Mouse (Mus musculus): ENCODE results near the gene Mapk10. TPM values are rescaled to one million over a fixed set of nuclear protein-coding genes. Genes with fewer than 3 reads are reported as not detected.

Mapk10 gene
- polyA plus RNA-seq, 1 experiment: not detected

GRCm38 (mm10) chr5:103177010-103177409, 34.1 kb downstream of the Mapk10 start:
- H3K36me3 ChIP-seq (ENCODE audit: control insufficient read depth, insufficient read depth, low read length, poor library complexity, severe bottlenecking): no peaks in the 10 kb centered on the region
- no peaks in the 10 kb centered on the region for H3K27me3 ChIP-seq (ENCODE audit: control insufficient read depth, insufficient read depth, low read length, poor library complexity, severe bottlenecking)
- no peaks in the 10 kb centered on the region for H3K9me3 ChIP-seq (replicated peaks; ENCODE audit: control insufficient read depth, insufficient read depth, low read length, poor library complexity, severe bottlenecking)
- no peaks in the 10 kb centered on the region for H3K4me1 ChIP-seq (ENCODE audit: control insufficient read depth, insufficient read depth, low read length)
- no peak overlapping the region for H3K4me3 ChIP-seq (ENCODE audit: low read depth, low read length)
- TF ChIP-seq EP300 (IDR thresholded peaks at IDR 0.05; ENCODE audit: insufficient read depth, low read depth, low read length) (no peak), POLR2A (IDR thresholded peaks at IDR 0.05; ENCODE audit: insufficient read depth, low read length) (no peak), CTCF (IDR thresholded peaks at IDR 0.05; ENCODE audit: low read depth, low read length) (no peak)
- H3K27ac ChIP-seq (ENCODE audit: insufficient read depth, low read length): no peak overlapping the region
- H3K9ac ChIP-seq (ENCODE audit: low read depth, poor library complexity, severe bottlenecking): no peak overlapping the region

- no peaks in the 10 kb centered on the region for H3K9me3 ChIP-seq (replicated peaks; ENCODE audit: control insufficient read depth, insufficient read depth, low read length, poor library complexity, severe bottlenecking)
- no peak for TF ChIP-seq POLR2A (IDR thresholded peaks at IDR 0.05; ENCODE audit: insufficient read depth, low read length)
- no peak for TF ChIP-seq CTCF (IDR thresholded peaks at IDR 0.05; ENCODE audit: low read depth, low read length)
- TF ChIP-seq EP300 (IDR thresholded peaks at IDR 0.05; ENCODE audit: insufficient read depth, low read depth, low read length): no peak
- H3K36me3 ChIP-seq (ENCODE audit: control insufficient read depth, insufficient read depth, low read length, poor library complexity, severe bottlenecking): no peaks in the 10 kb centered on the region
- H3K27ac ChIP-seq (ENCODE audit: insufficient read depth, low read length): no peak overlapping the region
- no peak overlapping the region for H3K4me3 ChIP-seq (ENCODE audit: low read depth, low read length)
- no peaks in the 10 kb centered on the region for H3K4me1 ChIP-seq (ENCODE audit: control insufficient read depth, insufficient read depth, low read length)
- no peaks in the 10 kb centered on the region for H3K27me3 ChIP-seq (ENCODE audit: control insufficient read depth, insufficient read depth, low read length, poor library complexity, severe bottlenecking)
- no peak overlapping the region for H3K9ac ChIP-seq (ENCODE audit: low read depth, poor library complexity, severe bottlenecking)
Measured at GRCm38 (mm10) chr5:103175989-103176388, 35.1 kb downstream of the Mapk10 start.

DNA sequence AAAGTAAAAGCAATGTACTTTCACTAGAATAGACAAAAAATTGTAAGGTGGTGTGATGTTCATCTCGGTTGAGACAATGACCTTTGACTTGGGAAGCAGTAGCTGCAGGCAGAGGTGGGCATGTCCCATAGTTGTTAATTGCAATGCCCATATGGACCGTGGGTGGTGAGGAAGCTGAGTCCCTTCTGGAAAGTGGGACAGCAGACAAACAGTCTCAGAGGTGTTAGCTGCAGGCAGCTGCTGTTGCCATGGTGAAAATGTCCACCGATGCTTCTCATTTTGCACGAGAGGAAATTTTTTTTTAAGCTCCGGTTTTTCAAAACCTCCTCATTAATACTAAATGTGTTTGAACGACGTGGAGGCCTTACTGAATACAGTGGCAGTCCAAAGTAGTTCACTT, 36.5 kb downstream of the Mapk10 start:
- H3K9me3 ChIP-seq (replicated peaks; ENCODE audit: control insufficient read depth, insufficient read depth, low read length, poor library complexity, severe bottlenecking): peaks cover 5% of the 10 kb centered on the region; the same call in 1 of the 2 replicates
- TF ChIP-seq POLR2A (IDR thresholded peaks at IDR 0.05; ENCODE audit: insufficient read depth, low read length): no peak
- no peak for TF ChIP-seq EP300 (IDR thresholded peaks at IDR 0.05; ENCODE audit: insufficient read depth, low read depth, low read length)
- no peaks in the 10 kb centered on the region for H3K27me3 ChIP-seq (ENCODE audit: control insufficient read depth, insufficient read depth, low read length, poor library complexity, severe bottlenecking)
- H3K9ac ChIP-seq (ENCODE audit: low read depth, poor library complexity, severe bottlenecking): no peak overlapping the region
- H3K4me3 ChIP-seq (ENCODE audit: low read depth, low read length): no peak overlapping the region
- no peaks in the 10 kb centered on the region for H3K36me3 ChIP-seq (ENCODE audit: control insufficient read depth, insufficient read depth, low read length, poor library complexity, severe bottlenecking)
- no peaks in the 10 kb centered on the region for H3K4me1 ChIP-seq (ENCODE audit: control insufficient read depth, insufficient read depth, low read length)
- H3K27ac ChIP-seq (ENCODE audit: insufficient read depth, low read length): no peak overlapping the region

- no peaks in the 10 kb centered on the region for H3K4me1 ChIP-seq (ENCODE audit: control insufficient read depth, insufficient read depth, low read length)
- no peaks in the 10 kb centered on the region for H3K27me3 ChIP-seq (ENCODE audit: control insufficient read depth, insufficient read depth, low read length, poor library complexity, severe bottlenecking)
- peaks cover 9% of the 10 kb centered on the region; the same call in 1 of the 2 replicates for H3K9me3 ChIP-seq (replicated peaks; ENCODE audit: control insufficient read depth, insufficient read depth, low read length, poor library complexity, severe bottlenecking)
- no peak overlapping the region for H3K9ac ChIP-seq (ENCODE audit: low read depth, poor library complexity, severe bottlenecking)
- no peak overlapping the region for H3K27ac ChIP-seq (ENCODE audit: insufficient read depth, low read length)
- no peak for TF ChIP-seq CTCF (IDR thresholded peaks at IDR 0.05; ENCODE audit: low read depth, low read length)
- TF ChIP-seq EP300 (IDR thresholded peaks at IDR 0.05; ENCODE audit: insufficient read depth, low read depth, low read length): no peak
- TF ChIP-seq POLR2A (IDR thresholded peaks at IDR 0.05; ENCODE audit: insufficient read depth, low read length): no peak
- H3K36me3 ChIP-seq (ENCODE audit: control insufficient read depth, insufficient read depth, low read length, poor library complexity, severe bottlenecking): no peaks in the 10 kb centered on the region
- no peak overlapping the region for H3K4me3 ChIP-seq (ENCODE audit: low read depth, low read length)
Measured at GRCm38 (mm10) chr5:103171207-103171606, 39.9 kb downstream of the Mapk10 start.

GRCm38 (mm10) chr5:103167371-103167770, 43.8 kb downstream of the Mapk10 start:
- Histone ChIP-seq H3K4me1 (ENCODE audit: control insufficient read depth, insufficient read depth, low read length) (no peaks in the 10 kb centered on the region), H3K4me3 (ENCODE audit: low read depth, low read length) (no peak overlapping the region), H3K36me3 (ENCODE audit: control insufficient read depth, insufficient read depth, low read length, poor library complexity, severe bottlenecking) (no peaks in the 10 kb centered on the region), H3K27me3 (ENCODE audit: control insufficient read depth, insufficient read depth, low read length, poor library complexity, severe bottlenecking) (no peaks in the 10 kb centered on the region), H3K27ac (ENCODE audit: insufficient read depth, low read length) (no peak overlapping the region), H3K9me3 (replicated peaks; ENCODE audit: control insufficient read depth, insufficient read depth, low read length, poor library complexity, severe bottlenecking) (peaks cover 9% of the 10 kb centered on the region; the same call in 1 of the 2 replicates), H3K9ac (ENCODE audit: low read depth, poor library complexity, severe bottlenecking) (no peak overlapping the region)
- TF ChIP-seq EP300 (IDR thresholded peaks at IDR 0.05; ENCODE audit: insufficient read depth, low read depth, low read length): no peak
- TF ChIP-seq CTCF (IDR thresholded peaks at IDR 0.05; ENCODE audit: low read depth, low read length): no peak
- no peak for TF ChIP-seq POLR2A (IDR thresholded peaks at IDR 0.05; ENCODE audit: insufficient read depth, low read length)

- Histone ChIP-seq H3K27me3 (ENCODE audit: control insufficient read depth, insufficient read depth, low read length, poor library complexity, severe bottlenecking) (no peaks in the 10 kb centered on the region), H3K36me3 (ENCODE audit: control insufficient read depth, insufficient read depth, low read length, poor library complexity, severe bottlenecking) (no peaks in the 10 kb centered on the region), H3K9ac (ENCODE audit: low read depth, poor library complexity, severe bottlenecking) (no peak overlapping the region), H3K4me3 (ENCODE audit: low read depth, low read length) (no peak overlapping the region), H3K27ac (ENCODE audit: insufficient read depth, low read length) (no peak overlapping the region), H3K9me3 (replicated peaks; ENCODE audit: control insufficient read depth, insufficient read depth, low read length, poor library complexity, severe bottlenecking) (peaks cover 9% of the 10 kb centered on the region; the same call in 1 of the 2 replicates), H3K4me1 (ENCODE audit: control insufficient read depth, insufficient read depth, low read length) (no peaks in the 10 kb centered on the region)
- no peak for TF ChIP-seq EP300 (IDR thresholded peaks at IDR 0.05; ENCODE audit: insufficient read depth, low read depth, low read length)
- no peak for TF ChIP-seq CTCF (IDR thresholded peaks at IDR 0.05; ENCODE audit: low read depth, low read length)
- no peak for TF ChIP-seq POLR2A (IDR thresholded peaks at IDR 0.05; ENCODE audit: insufficient read depth, low read length)
Measured at GRCm38 (mm10) chr5:103166755-103167154, 44.4 kb downstream of the Mapk10 start.
